ENCODE assay signal across 16 mouse cellular contexts in the genomic region with DNA sequence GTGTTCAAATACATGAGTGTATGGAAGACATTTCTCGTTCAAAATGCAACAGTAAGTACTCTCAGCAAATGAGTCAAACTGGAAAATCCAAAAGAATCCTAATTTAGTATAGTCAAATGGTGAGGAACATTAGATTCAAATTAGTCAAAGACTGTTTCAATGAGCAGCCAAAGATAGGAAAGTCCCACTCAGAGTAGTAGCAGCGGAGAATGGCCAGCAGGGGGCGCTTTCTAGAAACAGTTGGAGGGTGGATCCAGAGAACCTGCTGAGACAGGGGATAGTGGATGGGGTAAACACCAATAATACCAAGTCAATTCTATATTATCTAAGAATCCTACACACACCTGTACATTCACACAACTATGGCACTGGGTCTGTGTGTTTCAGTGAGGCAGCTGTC.
DNase-seq lines count a peak whose midpoint lies in the region; ATAC-seq and TF ChIP-seq lines count a peak whose summit lies in the region.
"Had no signal": no experiment of that assay in that cellular context is flagged by ENCODE, and none has a peak within 500 bp of the region (broad histone marks: within the 10 kb centered on the region; RNA-seq: fewer than 3 reads in every experiment).

No protein-coding gene starts in this region.

- no peak overlapping the region for H3K4me3 ChIP-seq in testis, adult 2 months (ENCODE audit: control insufficient read depth, low read depth, low read length)
- no peak overlapping the region for H3K4me3 ChIP-seq in stomach, postnatal 0 days (ENCODE audit: low read depth, low read length)
- H3K4me3 ChIP-seq: embryonic facial prominence, embryonic 15.5 days; heart, embryonic 13.5 days; limb, embryonic 10.5 days; myocyte had no signal

- no peak overlapping the region for H3K9ac ChIP-seq in stomach, postnatal 0 days (ENCODE audit: low read length)
- H3K9ac ChIP-seq: embryonic facial prominence, embryonic 15.5 days; heart, embryonic 13.5 days had no signal

- no peaks in the 10 kb centered on the region for H3K36me3 ChIP-seq in testis, adult 2 months (ENCODE audit: control insufficient read depth, insufficient read depth, low read length)
- H3K36me3 ChIP-seq in stomach, postnatal 0 days (ENCODE audit: control insufficient read depth, insufficient read depth, low read length) = no peaks in the 10 kb centered on the region
- H3K36me3 ChIP-seq: embryonic facial prominence, embryonic 15.5 days; heart, embryonic 13.5 days; limb, embryonic 10.5 days had no signal

- no peak for TF ChIP-seq EP300 in stomach, postnatal 0 days (optimal IDR thresholded peaks at IDR 0.05)

- H3K27ac ChIP-seq in testis, adult 2 months (ENCODE audit: control insufficient read depth, insufficient read depth, low read depth, low read length) = no peak overlapping the region
- H3K27ac ChIP-seq in stomach, postnatal 0 days (replicated peaks) = no peak overlapping the region
- H3K27ac ChIP-seq: embryonic facial prominence, embryonic 15.5 days; heart, embryonic 13.5 days; limb, embryonic 10.5 days had no signal

- no peak overlapping the region for H3K4me2 ChIP-seq in stomach, postnatal 0 days (replicated peaks; ENCODE audit: low read depth)
- H3K4me2 ChIP-seq: embryonic facial prominence, embryonic 15.5 days; heart, embryonic 13.5 days had no signal

- peak; percentile 50; the same call in 1 of the 2 replicates for TF ChIP-seq CTCF in testis, adult 2 months (IDR thresholded peaks at IDR 0.05; ENCODE audit: control insufficient read depth, insufficient read depth, insufficient replicate concordance, low read depth, low read length)
- peak; percentile 31 for TF ChIP-seq CTCF in stomach, postnatal 0 days (IDR thresholded peaks at IDR 0.05; ENCODE audit: low read depth)

- WGBS in stomach, postnatal 0 days = 72% methylated on average over 3 of the region's 3 CpGs

- no peak for TF ChIP-seq POLR2A in testis, adult 2 months (IDR thresholded peaks at IDR 0.05; ENCODE audit: control insufficient read depth, low read depth, low read length)

- no peaks in the 10 kb centered on the region for H3K4me1 ChIP-seq in testis, adult 2 months (ENCODE audit: control insufficient read depth, insufficient read depth, low read length)
- no peaks in the 10 kb centered on the region for H3K4me1 ChIP-seq in stomach, postnatal 0 days (replicated peaks; ENCODE audit: control insufficient read depth, insufficient read depth)
- H3K4me1 ChIP-seq: embryonic facial prominence, embryonic 15.5 days; heart, embryonic 13.5 days; limb, embryonic 10.5 days had no signal

- no peak for ATAC-seq in stomach, postnatal 0 days (ENCODE audit: low FRiP score, low TSS enrichment)
- no peak for ATAC-seq in megakaryocyte progenitor cell, adult 5-6 weeks (replicated peaks; ENCODE audit: poor library complexity)
- ATAC-seq: activated CD4-positive, CD25-positive, alpha-beta regulatory T cell, adult 4 months had no signal

- H3K27me3 ChIP-seq in testis, adult 2 months (ENCODE audit: control insufficient read depth, insufficient read depth, low read length) = no peaks in the 10 kb centered on the region
- no peaks in the 10 kb centered on the region for H3K27me3 ChIP-seq in stomach, postnatal 0 days (ENCODE audit: control insufficient read depth, insufficient read depth, low read length)
- H3K27me3 ChIP-seq: embryonic facial prominence, embryonic 15.5 days; heart, embryonic 13.5 days had no signal

- H3K9me3 ChIP-seq in stomach, postnatal 0 days (ENCODE audit: control insufficient read depth, low read length) = no peaks in the 10 kb centered on the region
- H3K9me3 ChIP-seq: embryonic facial prominence, embryonic 15.5 days; heart, embryonic 13.5 days; limb, embryonic 10.5 days had no signal

- DNase-seq in cerebellum, postnatal 10 days = peak; percentile 8 to 10
- no peak for DNase-seq in cerebellum, adult 9-10 months
- DNase-seq in kidney, adult 9 months = peak; percentile 3
- DNase-seq in kidney, adult 11 months = no peak
- no peak for DNase-seq in testis, postnatal 14 days (ENCODE audit: low spot score)
- no peak for DNase-seq in stomach, postnatal 0 days (ENCODE audit: low spot score)
- DNase-seq: cerebellum, adult 18-20 months; lung, postnatal 4 days; thymus, postnatal 25 days had no signal

Comparison
In these comparisons a context has a peak if more than half of its experiments do, and no peak if none do; other contexts are left out.
1. DNase-seq: peak in cerebellum, postnatal 10 days (2 of 2) and kidney, adult 9 months (single experiment); none in cerebellum, adult 9-10 months (single experiment), kidney, adult 11 months (single experiment), testis, postnatal 14 days (single experiment) and stomach, postnatal 0 days (single experiment).